Mouse (Mus musculus) hindbrain, embryonic 10.5 days (tissue): ENCODE measurements at regions not wholly inside any gene's neighbourhood (a gene's known extent, or its start where the extent isn't known, plus 50 kb on each side); places are given as distances from the start of the nearest gene placed in this dataset.
A peak's percentile ranks its signal among the peaks of the same experiment; 100 is the strongest.

Experiments
- DNase-seq: peaks from one replicate; pipeline ENCODE4 v3.0.0-alpha.2; 2017; ENCODE audit warnings: low spot score
- H3K27ac ChIP-seq: fragments of 300-500 bp; sonication (generic); 2 replicates; pipeline ENCODE4 v1.5.1; 2016; ENCODE audit warnings: mild to moderate bottlenecking, moderate library complexity
- H3K27me3 ChIP-seq: fragments of 300-500 bp; sonication (generic); 2 replicates; pipeline ENCODE4 v1.6.1; 2016; ENCODE audit warnings: mild to moderate bottlenecking; ENCODE audit not compliant: poor library complexity, insufficient read depth, severe bottlenecking
- H3K36me3 ChIP-seq: fragments of 300-500 bp; sonication (generic); 2 replicates; pipeline ENCODE4 v1.6.1; 2016; ENCODE audit warnings: mild to moderate bottlenecking, moderate library complexity
- H3K4me1 ChIP-seq: fragments of 300-500 bp; sonication (generic); replicated peaks from 2 replicates; pipeline ENCODE4 v1.6.1; 2016; ENCODE audit warnings: mild to moderate bottlenecking
- H3K4me3 ChIP-seq: fragments of 300-500 bp; sonication (generic); 2 replicates; pipeline ENCODE4 v1.5.1; 2016; ENCODE audit warnings: mild to moderate bottlenecking, moderate library complexity
- H3K9me3 ChIP-seq: fragments of 300-500 bp; sonication (generic); 2 replicates; pipeline ENCODE4 v1.6.1; 2016; ENCODE audit warnings: mild to moderate bottlenecking, moderate library complexity
- WGBS: fragments of 180-500 bp; shearing (Covaris S2); methylation state at CpG from one replicate; pipeline ENCODE4 v1.1.7; 2016; 5-methylcytosine and 5-hydroxymethylcytosine counted together

DNA sequence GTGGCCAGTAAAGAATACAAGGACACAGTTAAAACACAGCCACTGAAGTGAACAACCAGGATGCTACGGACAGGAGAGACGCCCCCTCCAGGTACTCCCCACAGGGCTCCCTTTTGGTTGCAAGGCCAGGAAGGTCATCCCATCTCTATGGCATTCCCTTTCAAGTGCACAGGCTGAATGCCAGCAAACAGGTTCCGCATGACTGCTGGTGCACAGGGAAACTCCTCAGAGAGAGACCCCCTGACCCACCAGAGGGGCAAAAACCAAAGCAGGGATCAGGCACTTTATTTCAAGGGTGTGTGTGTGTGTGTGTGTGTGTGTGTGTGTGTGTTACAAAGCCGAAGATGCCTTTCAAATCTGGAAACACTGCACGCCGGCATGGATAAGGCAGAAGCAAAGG, 721.1 kb downstream of the Nr2f2 start:
- H3K4me3 ChIP-seq: no peak overlapping the region
- no peak overlapping the region for H3K27ac ChIP-seq
- DNase-seq: peak; percentile 27
- no peaks in the 10 kb centered on the region for H3K9me3 ChIP-seq
- H3K4me1 ChIP-seq: 0 out of 2 replicates have a peak, but pooled peaks cover 5% of the 10 kb centered on the region
- WGBS: 36% methylated on average over 6 of the region's 6 CpGs
- peaks cover 22% of the 10 kb centered on the region; the same call in 1 of the 2 replicates for H3K27me3 ChIP-seq
- H3K36me3 ChIP-seq: no peaks in the 10 kb centered on the region

DNA sequence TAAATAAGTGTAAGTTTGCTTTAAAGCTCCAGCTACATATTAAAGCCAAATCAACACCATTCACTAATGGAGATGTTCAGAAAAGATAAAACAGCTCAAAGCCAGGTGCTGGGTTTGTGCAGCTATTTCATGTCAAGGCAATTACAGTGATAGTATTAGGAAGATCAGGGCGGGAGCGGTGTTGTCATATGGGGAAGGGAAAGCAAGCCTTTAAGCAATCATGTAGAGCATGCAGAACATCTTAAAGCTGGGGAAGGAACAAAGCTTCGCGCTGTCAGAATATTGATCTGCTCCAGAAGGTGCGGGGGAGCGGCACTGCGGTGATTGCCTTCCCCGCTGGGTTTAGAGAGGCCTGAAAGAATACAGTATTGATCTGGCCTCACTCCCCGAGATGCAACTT, 724.9 kb downstream of the Nr2f2 start:
- H3K4me1 ChIP-seq: 0 out of 2 replicates have a peak, but pooled peaks cover 5% of the 10 kb centered on the region
- peaks cover 22% of the 10 kb centered on the region; the same call in 1 of the 2 replicates for H3K27me3 ChIP-seq
- H3K4me3 ChIP-seq: no peak overlapping the region
- H3K36me3 ChIP-seq: no peaks in the 10 kb centered on the region
- 50% methylated on average over 9 of the region's 9 CpGs for WGBS
- no peak for DNase-seq
- H3K27ac ChIP-seq: no peak overlapping the region
- no peaks in the 10 kb centered on the region for H3K9me3 ChIP-seq

DNA sequence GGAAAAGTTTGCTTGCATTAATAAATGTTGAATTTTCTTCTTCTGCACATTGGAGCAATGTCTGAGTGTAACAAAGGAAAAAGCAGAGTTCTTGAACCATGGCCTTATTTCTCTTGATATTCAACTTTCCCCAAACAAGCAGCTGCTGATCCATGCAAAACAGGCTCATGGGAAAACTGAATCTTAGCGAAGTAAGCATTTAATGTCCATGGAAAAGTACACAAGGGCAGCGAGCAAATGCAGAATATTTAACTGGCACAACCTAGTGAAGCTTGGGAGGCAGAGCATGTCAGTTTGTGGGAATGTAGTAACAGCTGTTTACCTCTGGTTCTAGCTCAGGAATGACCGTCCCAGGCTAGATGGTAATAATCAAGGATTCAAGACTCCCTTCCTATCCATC, 766.7 kb downstream of the Nr2f2 start:
- no peak for DNase-seq
- no peak overlapping the region for H3K27ac ChIP-seq
- 77% methylated on average over 3 of the region's 3 CpGs for WGBS
- H3K36me3 ChIP-seq: no peaks in the 10 kb centered on the region
- H3K27me3 ChIP-seq: no peaks in the 10 kb centered on the region
- no peaks in the 10 kb centered on the region for H3K9me3 ChIP-seq
- no peaks in the 10 kb centered on the region for H3K4me1 ChIP-seq
- H3K4me3 ChIP-seq: no peak overlapping the region

DNA sequence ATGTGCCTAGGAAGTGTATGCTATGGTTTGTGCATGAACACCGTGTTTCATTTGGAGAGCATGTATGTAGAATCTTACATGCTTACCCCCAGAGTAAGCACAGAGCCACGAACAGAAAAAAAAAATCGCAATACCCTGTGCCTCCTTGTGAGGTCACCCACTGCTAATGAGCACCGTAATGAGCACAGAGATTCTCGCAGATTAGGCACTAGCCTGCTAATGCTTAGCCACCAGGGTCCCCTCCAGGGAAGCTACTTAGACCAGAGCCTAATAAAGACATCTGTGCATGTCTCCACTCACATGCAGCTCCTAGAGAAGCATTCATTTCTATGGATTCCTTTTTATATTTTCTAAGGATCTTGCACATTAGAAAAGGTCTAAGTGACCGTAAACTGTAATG, 780.8 kb downstream of the Nr2f2 start:
- WGBS: 55% methylated on average over 6 of the region's 6 CpGs
- DNase-seq: no peak
- Histone ChIP-seq H3K4me1 (peaks cover 28% of the 10 kb centered on the region), H3K27me3 (peaks cover 9% of the 10 kb centered on the region), H3K9me3 (no peaks in the 10 kb centered on the region), H3K27ac (no peak overlapping the region), H3K4me3 (no peak overlapping the region), H3K36me3 (no peaks in the 10 kb centered on the region)

DNA sequence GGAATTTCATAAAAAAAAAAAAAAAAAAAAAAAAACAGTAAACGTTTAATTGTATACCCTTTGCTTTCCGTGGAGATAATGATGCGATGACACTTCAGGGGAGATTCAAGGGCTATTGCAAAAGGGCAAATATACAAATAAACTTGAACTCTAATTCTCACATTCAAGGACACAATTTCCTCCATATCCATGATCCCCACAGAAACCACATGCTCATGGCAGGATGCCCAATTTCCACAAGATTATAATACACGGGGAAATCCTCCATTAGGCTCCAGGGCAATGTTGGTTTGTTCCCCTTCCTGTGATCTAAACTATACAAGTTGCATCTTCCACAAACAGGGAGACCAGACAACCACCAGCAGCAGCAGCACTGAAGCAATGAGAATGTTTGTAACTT, 781.4 kb downstream of the Nr2f2 start:
- Histone ChIP-seq H3K27me3 (peaks cover 14% of the 10 kb centered on the region), H3K4me3 (no peak overlapping the region), H3K27ac (no peak overlapping the region), H3K4me1 (peaks cover 29% of the 10 kb centered on the region), H3K36me3 (no peaks in the 10 kb centered on the region), H3K9me3 (no peaks in the 10 kb centered on the region)
- WGBS: 87% methylated on average over 4 of the region's 4 CpGs
- DNase-seq: no peak

DNA sequence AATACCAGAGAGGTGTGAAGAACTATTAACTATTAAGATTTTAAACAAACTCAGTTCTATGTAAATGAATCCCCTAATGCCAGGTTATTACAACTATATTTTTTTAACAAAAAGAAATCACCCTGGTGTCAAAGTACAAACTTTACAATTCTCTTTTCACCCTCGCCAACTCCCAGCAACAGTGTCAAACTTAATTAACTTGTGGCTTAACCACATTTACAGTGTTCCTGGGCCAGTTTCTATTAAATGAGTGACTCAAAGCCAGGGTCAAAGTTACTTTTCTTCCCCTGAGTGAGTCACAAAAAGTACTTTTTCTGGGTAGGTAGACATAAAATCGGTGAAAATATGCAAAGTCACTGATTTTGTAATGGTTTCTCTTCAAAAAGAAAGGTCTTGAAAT, 782.0 kb downstream of the Nr2f2 start:
- no peaks in the 10 kb centered on the region for H3K36me3 ChIP-seq
- DNase-seq: no peak
- H3K27ac ChIP-seq: no peak overlapping the region
- peaks cover 17% of the 10 kb centered on the region for H3K27me3 ChIP-seq
- 83% methylated on average over 2 of the region's 2 CpGs for WGBS
- no peak overlapping the region for H3K4me3 ChIP-seq
- no peaks in the 10 kb centered on the region for H3K9me3 ChIP-seq
- peaks cover 35% of the 10 kb centered on the region for H3K4me1 ChIP-seq

DNA sequence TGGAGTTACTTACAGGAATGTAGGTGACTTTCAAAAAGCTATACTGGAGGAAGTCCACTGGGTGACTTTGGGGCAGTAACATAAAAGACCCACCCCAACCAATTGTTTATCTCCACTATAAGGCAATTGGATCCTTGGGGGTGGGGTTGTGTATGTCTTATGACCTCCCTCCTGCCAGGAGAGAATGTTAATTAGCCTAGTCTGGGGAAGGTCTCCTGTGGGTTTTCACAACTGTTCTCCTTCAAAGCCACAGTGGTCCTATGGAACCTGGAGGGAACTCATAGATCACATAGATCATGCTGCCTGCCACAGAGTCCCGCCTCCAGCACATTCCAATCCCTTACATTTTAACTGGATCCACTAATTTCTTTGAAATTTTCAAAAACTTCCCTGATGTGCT, 782.6 kb downstream of the Nr2f2 start:
- Histone ChIP-seq H3K9me3 (no peaks in the 10 kb centered on the region), H3K4me3 (no peak overlapping the region), H3K4me1 (peaks cover 41% of the 10 kb centered on the region), H3K36me3 (no peaks in the 10 kb centered on the region), H3K27ac (no peak overlapping the region), H3K27me3 (peaks cover 17% of the 10 kb centered on the region)
- no peak for DNase-seq
- WGBS: 57% methylated on average over 1 of the region's 1 CpGs

DNA sequence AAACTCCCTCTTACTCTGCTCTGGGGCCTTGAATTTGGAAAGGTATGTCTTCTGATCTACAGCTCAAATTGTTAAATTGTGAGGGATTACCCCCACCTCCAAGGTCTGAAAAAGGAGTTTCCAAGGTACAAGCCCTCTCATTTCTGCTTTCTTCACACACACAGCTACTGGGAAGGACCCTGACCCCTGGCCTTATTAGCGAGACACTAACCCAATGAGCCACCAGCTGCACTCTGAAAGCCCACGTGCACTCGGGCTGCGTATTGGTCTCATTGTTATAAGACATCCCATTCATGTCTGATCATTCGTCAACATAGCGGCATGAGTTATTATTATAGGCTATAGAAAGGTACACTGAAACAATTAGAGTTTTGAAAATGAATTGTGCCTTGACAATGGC, 784.9 kb downstream of the Nr2f2 start:
- no peaks in the 10 kb centered on the region for H3K36me3 ChIP-seq
- H3K4me1 ChIP-seq: peaks cover 55% of the 10 kb centered on the region
- peak; percentile 38 for DNase-seq
- H3K9me3 ChIP-seq: no peaks in the 10 kb centered on the region
- WGBS: 39% methylated on average over 6 of the region's 6 CpGs
- H3K27me3 ChIP-seq: peaks cover 32% of the 10 kb centered on the region
- H3K4me3 ChIP-seq: no peak overlapping the region
- no peak overlapping the region for H3K27ac ChIP-seq

DNA sequence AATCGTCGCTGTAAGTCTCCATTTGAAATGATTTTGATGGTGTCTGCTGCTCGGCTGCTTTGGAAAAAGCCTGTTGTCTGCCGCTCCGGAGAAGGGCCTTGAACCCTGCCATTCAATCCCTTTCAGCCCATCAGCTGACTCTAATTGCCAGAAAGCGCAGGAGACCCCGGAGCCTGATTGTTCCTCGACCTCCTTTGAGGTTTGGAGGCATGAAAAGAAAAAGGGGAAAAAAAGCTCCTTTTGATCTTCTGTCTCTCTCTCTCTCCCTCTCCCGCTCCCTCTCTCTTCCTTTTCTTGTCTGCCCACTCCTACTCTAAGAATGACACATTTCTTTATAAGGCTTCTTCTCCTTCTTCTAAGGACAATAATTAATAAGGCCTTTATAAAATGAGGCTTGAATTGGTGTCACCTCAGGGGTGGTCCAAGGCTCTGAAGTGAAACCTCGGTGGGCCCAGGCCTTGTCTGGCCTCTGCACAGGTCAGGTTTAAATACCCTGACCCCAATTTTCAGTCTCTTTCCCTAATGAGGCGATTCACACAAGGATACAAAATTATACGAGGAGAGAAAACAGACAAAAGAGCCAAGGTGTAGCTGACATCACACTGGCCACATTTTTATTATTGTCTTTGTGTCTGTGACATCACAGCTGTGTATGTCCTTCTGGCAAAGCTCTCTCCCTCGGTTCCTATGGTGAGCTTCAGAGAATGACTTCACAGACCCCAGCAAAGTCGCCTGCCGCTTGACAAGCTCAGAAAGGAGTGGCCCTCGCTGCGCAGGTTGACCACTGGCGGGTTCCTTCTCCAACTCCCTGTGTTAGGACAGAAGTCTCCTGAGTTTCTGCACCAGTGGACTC, 787.4 kb downstream of the Nr2f2 start:
- Histone ChIP-seq H3K27ac (peak overlapping the region; percentile 50; the same call in 1 of the 2 replicates), H3K27me3 (peaks cover 55% of the 10 kb centered on the region), H3K4me3 (peak overlapping the region; percentile 24), H3K36me3 (no peaks in the 10 kb centered on the region), H3K9me3 (no peaks in the 10 kb centered on the region), H3K4me1 (peaks cover 55% of the 10 kb centered on the region)
- WGBS: 16% methylated on average over 18 of the region's 18 CpGs
- peak; percentile 64 for DNase-seq

DNA sequence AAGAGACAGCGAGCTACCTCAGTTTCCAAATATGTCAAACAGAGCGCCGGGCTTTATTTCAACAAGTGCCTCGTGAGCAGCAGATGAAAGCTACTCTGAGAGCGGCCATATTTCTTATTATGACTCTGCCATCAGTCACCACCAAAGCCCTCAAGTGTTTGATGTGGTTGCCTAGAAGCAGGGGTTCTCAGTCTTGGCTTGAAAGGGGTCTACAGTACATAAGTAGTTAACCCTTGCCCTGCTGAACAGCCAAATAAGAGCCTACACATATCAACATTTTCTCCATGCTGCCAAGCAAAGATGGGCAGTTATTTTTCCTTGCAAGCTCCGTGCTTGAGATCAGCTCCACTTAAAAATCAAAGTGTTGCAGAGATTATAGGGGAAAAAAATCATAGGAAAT, 788.8 kb downstream of the Nr2f2 start:
- Histone ChIP-seq H3K36me3 (no peaks in the 10 kb centered on the region), H3K9me3 (no peaks in the 10 kb centered on the region), H3K27ac (no peak overlapping the region), H3K27me3 (peaks cover 60% of the 10 kb centered on the region), H3K4me3 (no peak overlapping the region), H3K4me1 (peaks cover 46% of the 10 kb centered on the region)
- no peak for DNase-seq
- WGBS: 75% methylated on average over 6 of the region's 6 CpGs

DNA sequence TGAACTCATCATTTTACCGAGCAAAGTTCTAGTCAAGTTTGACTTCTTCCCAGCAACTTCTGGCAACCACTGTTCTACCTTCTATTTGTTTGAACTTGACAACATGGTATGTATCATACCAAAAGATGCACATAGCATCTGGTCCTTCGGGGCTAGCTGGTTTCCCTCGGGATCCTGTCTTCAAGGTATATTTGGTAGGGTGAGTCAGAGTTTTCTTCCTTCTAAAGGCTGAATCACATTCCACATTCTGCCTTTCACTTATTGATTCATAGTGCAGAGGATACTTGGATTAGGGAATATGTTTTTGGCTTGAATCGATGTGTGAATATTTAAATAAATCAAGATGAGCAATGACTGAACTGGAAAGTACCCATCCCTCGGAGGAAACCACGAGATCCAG, 789.9 kb downstream of the Nr2f2 start:
- WGBS: 88% methylated on average over 6 of the region's 6 CpGs
- DNase-seq: no peak
- Histone ChIP-seq H3K4me3 (no peak overlapping the region), H3K36me3 (no peaks in the 10 kb centered on the region), H3K27ac (no peak overlapping the region), H3K4me1 (peaks cover 35% of the 10 kb centered on the region), H3K27me3 (peaks cover 57% of the 10 kb centered on the region), H3K9me3 (no peaks in the 10 kb centered on the region)

DNA sequence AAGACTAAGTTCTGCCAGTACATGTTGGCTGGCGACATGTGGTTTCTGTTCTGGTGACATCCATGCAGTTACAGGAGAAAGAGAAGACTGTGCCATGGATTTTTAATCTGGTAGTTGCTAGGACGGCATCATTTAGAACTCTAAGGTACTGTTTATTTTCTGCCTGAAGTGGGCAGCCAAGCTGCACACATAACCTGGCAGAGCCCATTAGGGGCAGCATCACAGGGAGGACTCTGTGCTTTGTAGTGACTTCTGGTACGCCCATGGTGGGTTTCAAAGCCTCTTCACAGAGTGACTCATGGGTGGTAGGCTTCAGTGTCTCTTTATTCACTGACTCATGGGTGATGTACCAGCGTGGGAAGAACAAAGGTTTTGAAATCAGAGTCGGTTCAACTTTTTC, 792.8 kb downstream of the Nr2f2 start:
- Histone ChIP-seq H3K9me3 (no peaks in the 10 kb centered on the region), H3K4me1 (peaks cover 12% of the 10 kb centered on the region; the same call in 1 of the 2 replicates), H3K27me3 (peaks cover 43% of the 10 kb centered on the region), H3K36me3 (no peaks in the 10 kb centered on the region), H3K27ac (no peak overlapping the region), H3K4me3 (no peak overlapping the region)
- no peak for DNase-seq
- WGBS: 82% methylated on average over 5 of the region's 5 CpGs

DNA sequence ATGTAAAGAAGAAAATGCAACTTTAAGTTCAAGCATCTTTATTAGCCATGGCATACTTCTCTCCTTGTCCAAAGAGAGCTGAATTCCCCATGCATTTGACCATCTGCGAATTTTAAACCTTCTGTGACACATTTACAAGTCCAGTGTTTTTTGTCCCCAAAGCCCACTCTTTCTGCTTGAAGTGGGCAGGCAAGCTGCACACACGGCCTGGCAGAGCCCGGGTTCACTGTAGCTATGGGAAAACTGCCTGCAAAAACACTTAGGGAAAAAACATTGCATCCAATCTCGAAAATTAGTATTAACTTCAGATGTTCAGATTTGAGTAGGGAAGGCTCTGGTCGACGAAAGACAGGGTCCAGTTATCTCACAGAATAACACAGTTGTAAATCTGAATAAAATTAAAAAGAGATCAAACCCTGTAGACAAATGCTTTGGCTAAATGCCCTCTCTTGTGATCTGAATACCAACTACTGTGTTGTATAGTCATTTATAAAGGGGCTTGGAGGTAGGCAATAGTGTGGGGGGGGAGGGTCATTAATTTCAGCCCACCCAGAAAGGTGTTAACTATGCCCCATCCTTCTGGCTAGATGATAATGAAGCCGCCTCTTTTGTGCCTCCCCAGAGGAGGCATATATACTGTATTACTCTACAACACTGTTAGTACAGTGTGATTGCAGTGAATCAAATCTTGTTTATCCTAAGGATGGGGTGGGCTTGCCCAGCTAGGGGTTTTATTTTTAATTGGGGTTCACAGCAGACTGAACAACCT, 793.7 kb downstream of the Nr2f2 start:
- 86% methylated on average over 7 of the region's 7 CpGs for WGBS
- H3K4me3 ChIP-seq: no peak overlapping the region
- DNase-seq: no peak
- H3K27me3 ChIP-seq: peaks cover 39% of the 10 kb centered on the region
- peaks cover 2% of the 10 kb centered on the region; the same call in 1 of the 2 replicates for H3K4me1 ChIP-seq
- no peaks in the 10 kb centered on the region for H3K9me3 ChIP-seq
- no peaks in the 10 kb centered on the region for H3K36me3 ChIP-seq
- no peak overlapping the region for H3K27ac ChIP-seq
